Mouse (Mus musculus): ENCODE results near the gene Aacs.

- TF ChIP-seq CTCF (IDR thresholded peaks at IDR 0.05 in 2 of 3, conservative IDR thresholded peaks at IDR 0.05 in 1 of 3; ENCODE audit: control insufficient read depth in 1 of 3, insufficient read depth in 1 of 3, low read depth in 2 of 3, low read length in 3 of 3, poor library complexity in 1 of 3, severe bottlenecking in 1 of 3) (no peak), HCFC1 (IDR thresholded peaks at IDR 0.05; ENCODE audit: low read depth, low read length) (no peak), TAL1 (IDR thresholded peaks at IDR 0.05; ENCODE audit: low read length) (no peak)
Measured at GRCm38 (mm10) chr5:125534168-125534610, 58.6 kb downstream of the Aacs start.
